ENCODE assay signal across 8 mouse cellular contexts in the genomic region with DNA sequence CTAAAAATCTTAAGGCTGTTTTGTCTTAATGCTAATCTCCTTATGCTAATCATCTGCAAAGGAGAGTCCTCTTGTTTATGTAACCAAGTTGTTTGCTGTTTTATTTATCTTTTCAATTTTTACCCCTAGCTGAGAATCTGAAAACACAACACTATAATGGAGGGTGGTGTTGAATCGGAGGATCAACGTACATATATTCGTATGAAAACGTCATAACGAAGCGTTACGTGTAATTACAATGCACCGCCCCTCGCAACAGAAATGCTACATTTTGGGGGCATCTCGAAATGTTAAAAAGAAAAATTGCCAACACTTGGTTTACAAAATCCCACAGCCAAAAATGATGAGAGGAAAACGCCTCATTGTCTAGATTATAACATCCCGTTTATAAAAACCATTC. TPM values are rescaled to one million over a fixed set of nuclear protein-coding genes. Genes with fewer than 3 reads are reported as not detected.
DNase-seq lines count a peak whose midpoint lies in the region; ATAC-seq and TF ChIP-seq lines count a peak whose summit lies in the region.

No protein-coding gene starts in this region.

- peaks cover 6% of the 10 kb centered on the region; the same call in 1 of the 2 replicates for H3K36me3 ChIP-seq in kidney, embryonic 16.5 days (ENCODE audit: insufficient read depth, low read length)
- H3K36me3 ChIP-seq in hindbrain, embryonic 16.5 days (ENCODE audit: control insufficient read depth, insufficient read depth, low read length), result no peaks in the 10 kb centered on the region
- H3K36me3 ChIP-seq in midbrain, postnatal 0 days (ENCODE audit: insufficient read depth, low read length), result no peaks in the 10 kb centered on the region; the same call in 1 of the 2 replicates

- H3K9me3 ChIP-seq in kidney, embryonic 16.5 days (ENCODE audit: low read length), result no peaks in the 10 kb centered on the region
- H3K9me3 ChIP-seq in hindbrain, embryonic 16.5 days (ENCODE audit: control insufficient read depth, low read length), result no peaks in the 10 kb centered on the region
- no peaks in the 10 kb centered on the region for H3K9me3 ChIP-seq in midbrain, postnatal 0 days (ENCODE audit: low read length)

- no peak for ATAC-seq in kidney, embryonic 16.5 days (ENCODE audit: low FRiP score, low TSS enrichment)
- ATAC-seq in hindbrain, embryonic 16.5 days, result no peak
- ATAC-seq in midbrain, postnatal 0 days (ENCODE audit: low FRiP score), result no peak

- peak overlapping the region; percentile 87 for H3K4me3 ChIP-seq in kidney, embryonic 16.5 days (ENCODE audit: low read length)
- H3K4me3 ChIP-seq in hindbrain, embryonic 16.5 days (ENCODE audit: low read length), result peak overlapping the region; percentile 99
- H3K4me3 ChIP-seq in midbrain, postnatal 0 days (ENCODE audit: low read depth, low read length), result peak overlapping the region; percentile 97

- under 1% methylated on average over 12 of the region's 12 CpGs for WGBS in kidney, embryonic 16.5 days
- WGBS in hindbrain, embryonic 16.5 days, result under 1% methylated on average over 12 of the region's 12 CpGs
- WGBS in midbrain, postnatal 0 days, result under 1% methylated on average over 12 of the region's 12 CpGs

- no peak for TF ChIP-seq CTCF in midbrain, postnatal 0 days (IDR thresholded peaks at IDR 0.05)

- H3K27ac ChIP-seq in kidney, embryonic 16.5 days (ENCODE audit: low read length), result peak overlapping the region; percentile 90
- H3K27ac ChIP-seq in hindbrain, embryonic 16.5 days (ENCODE audit: low read depth, low read length), result peak overlapping the region; percentile 87; the same call in 1 of the 2 replicates
- peak overlapping the region; percentile 78 for H3K27ac ChIP-seq in midbrain, postnatal 0 days (ENCODE audit: low read depth, low read length)

- H3K9ac ChIP-seq in kidney, embryonic 16.5 days (replicated peaks; ENCODE audit: low read length), result peak overlapping the region; percentile 86
- peak overlapping the region; percentile 88 for H3K9ac ChIP-seq in hindbrain, embryonic 16.5 days (ENCODE audit: low read depth, low read length)
- peak overlapping the region; percentile 68 for H3K9ac ChIP-seq in midbrain, postnatal 0 days (replicated peaks; ENCODE audit: low read length, poor library complexity, severe bottlenecking)

- peaks cover 18% of the 10 kb centered on the region for H3K4me1 ChIP-seq in kidney, embryonic 16.5 days (ENCODE audit: insufficient read depth, low read length)
- peaks cover 14% of the 10 kb centered on the region for H3K4me1 ChIP-seq in hindbrain, embryonic 16.5 days (ENCODE audit: control insufficient read depth, insufficient read depth, low read depth, low read length)
- no peaks in the 10 kb centered on the region for H3K4me1 ChIP-seq in midbrain, postnatal 0 days (ENCODE audit: insufficient read depth, low read length)

- DNase-seq in kidney, adult 18-20 months, result no peak
- DNase-seq in c-Kit-positive CD71-negative TER-119-negative erythroid progenitor cells, embryonic 14.5 days (ENCODE audit: low read depth), result peak; percentile 26
- no peak for DNase-seq in midbrain, postnatal 0 days (ENCODE audit: low spot score)
- no peak for DNase-seq in cerebellum, postnatal 25 days
- DNase-seq in urinary bladder, postnatal 25 days (ENCODE audit: low spot score), result no peak
- no peak for DNase-seq in gastrocnemius, postnatal 25 days

- H3K27me3 ChIP-seq in kidney, embryonic 16.5 days (ENCODE audit: insufficient read depth, low read length), result no peaks in the 10 kb centered on the region
- no peaks in the 10 kb centered on the region for H3K27me3 ChIP-seq in hindbrain, embryonic 16.5 days (replicated peaks; ENCODE audit: control insufficient read depth, insufficient read depth, low read length)
- H3K27me3 ChIP-seq in midbrain, postnatal 0 days (ENCODE audit: insufficient read depth, low read length), result no peaks in the 10 kb centered on the region

- H3K4me2 ChIP-seq in kidney, embryonic 16.5 days (replicated peaks; ENCODE audit: low read depth, low read length), result peak overlapping the region; percentile 60
- peak overlapping the region; percentile 78 for H3K4me2 ChIP-seq in hindbrain, embryonic 16.5 days (ENCODE audit: low read length)
- H3K4me2 ChIP-seq in midbrain, postnatal 0 days (ENCODE audit: low read depth, low read length, poor library complexity, severe bottlenecking), result peak overlapping the region; percentile 79

RNA-seq across cellular contexts. Expression of gene Suv39h2, which starts 0.9 kb away (rescaled TPM):
- 14.2 and 14.5 TPM in 2 replicates for polyA plus RNA-seq in kidney, embryonic 16.5 days (2015; fragmentation: Nextera tagmentation; extraction: Ambion mirVana)
- polyA plus RNA-seq in hindbrain, embryonic 16.5 days (2015; fragmentation: Nextera tagmentation; extraction: Ambion mirVana), result 7.0 and 8.5 TPM in 2 replicates
- 5.6 and 6.7 TPM in 2 replicates for total RNA-seq in midbrain, postnatal 0 days (2014; rRNA removed)
- 4.8 and 4.9 TPM in 2 replicates for polyA plus RNA-seq in midbrain, postnatal 0 days (2015; fragmentation: Nextera tagmentation; extraction: Ambion mirVana)
- under 1 TPM; 0.72 to 0.84 TPM for total RNA-seq in gastrocnemius, postnatal 25 days (2021)

RNA-seq across cellular contexts. Expression of gene Gm45902, which starts 38.7 kb away (rescaled TPM):
- polyA plus RNA-seq in kidney, embryonic 16.5 days (2015; fragmentation: Nextera tagmentation; extraction: Ambion mirVana), result 5.1 and 5.9 TPM in 2 replicates
- polyA plus RNA-seq in hindbrain, embryonic 16.5 days (2015; fragmentation: Nextera tagmentation; extraction: Ambion mirVana), result 5.8 and 8.2 TPM in 2 replicates
- total RNA-seq in midbrain, postnatal 0 days (2014; rRNA removed), result 10.6 TPM in 2 replicates
- polyA plus RNA-seq in midbrain, postnatal 0 days (2015; fragmentation: Nextera tagmentation; extraction: Ambion mirVana), result 4.8 and 5.2 TPM in 2 replicates
- under 1 TPM; 0.75 to 0.97 TPM for total RNA-seq in gastrocnemius, postnatal 25 days (2021)

RNA-seq across cellular contexts. Expression of gene Hspa14, which starts 38.7 kb away (rescaled TPM):
- polyA plus RNA-seq in kidney, embryonic 16.5 days (2015; fragmentation: Nextera tagmentation; extraction: Ambion mirVana), result 119 and 124 TPM in 2 replicates
- polyA plus RNA-seq in hindbrain, embryonic 16.5 days (2015; fragmentation: Nextera tagmentation; extraction: Ambion mirVana), result 64.7 and 66.7 TPM in 2 replicates
- total RNA-seq in midbrain, postnatal 0 days (2014; rRNA removed), result 45.1 and 47.2 TPM in 2 replicates
- polyA plus RNA-seq in midbrain, postnatal 0 days (2015; fragmentation: Nextera tagmentation; extraction: Ambion mirVana), result 42.7 and 45.8 TPM in 2 replicates
- total RNA-seq in gastrocnemius, postnatal 25 days (2021), result 10 to 100 TPM; 12.6 to 13.2 TPM

RNA-seq across cellular contexts. Expression of gene Cdnf, which starts 38.9 kb away (rescaled TPM):
- 0.19 and 0.27 TPM in 2 replicates for polyA plus RNA-seq in kidney, embryonic 16.5 days (2015; fragmentation: Nextera tagmentation; extraction: Ambion mirVana)
- 0.12 and 0.41 TPM in 2 replicates for polyA plus RNA-seq in hindbrain, embryonic 16.5 days (2015; fragmentation: Nextera tagmentation; extraction: Ambion mirVana)
- 0.47 and 0.55 TPM in 2 replicates for total RNA-seq in midbrain, postnatal 0 days (2014; rRNA removed)
- polyA plus RNA-seq in midbrain, postnatal 0 days (2015; fragmentation: Nextera tagmentation; extraction: Ambion mirVana), result 0.23 and 0.58 TPM in 2 replicates
- 10 to 100 TPM; 32.7 to 39.1 TPM for total RNA-seq in gastrocnemius, postnatal 25 days (2021)

RNA-seq across cellular contexts. Expression of gene Dclre1c, which starts 50.0 kb away (rescaled TPM):
- polyA plus RNA-seq in kidney, embryonic 16.5 days (2015; fragmentation: Nextera tagmentation; extraction: Ambion mirVana), result 6.6 and 7.5 TPM in 2 replicates
- polyA plus RNA-seq in hindbrain, embryonic 16.5 days (2015; fragmentation: Nextera tagmentation; extraction: Ambion mirVana), result 6.7 and 6.9 TPM in 2 replicates
- total RNA-seq in midbrain, postnatal 0 days (2014; rRNA removed), result 6.6 and 9.4 TPM in 2 replicates
- polyA plus RNA-seq in midbrain, postnatal 0 days (2015; fragmentation: Nextera tagmentation; extraction: Ambion mirVana), result 6.3 and 6.8 TPM in 2 replicates
- total RNA-seq in gastrocnemius, postnatal 25 days (2021), result 1 to 10 TPM; 1.8 to 3.0 TPM
